Mouse (Mus musculus) lung, postnatal 25 days (tissue): ENCODE results near the gene Bcas3.

Experiments used
- DNase-seq: peaks from one replicate; pipeline ENCODE4 v3.0.0; 2022; ENCODE audit warnings: low spot score

Bcas3 gene

GRCm38 (mm10) chr11:85667741-85668140 is 314.8 kb downstream of the Bcas3 start:
- no peak for DNase-seq

- peak; percentile 61 for DNase-seq
Measured at GRCm38 (mm10) chr11:85672881-85673475, 320.0 kb downstream of the Bcas3 start.

GRCm38 (mm10) chr11:85675244-85675643 is 322.3 kb downstream of the Bcas3 start:
- DNase-seq = no peak

GRCm38 (mm10) chr11:85676357-85677004 is 323.5 kb downstream of the Bcas3 start:
- DNase-seq = no peak

GRCm38 (mm10) chr11:85678666-85679065 is 325.7 kb downstream of the Bcas3 start:
- DNase-seq = no peak

GRCm38 (mm10) chr11:85681580-85682419 is 328.8 kb downstream of the Bcas3 start:
- no peak for DNase-seq

GRCm38 (mm10) chr11:85684981-85685380 is 332.0 kb downstream of the Bcas3 start:
- DNase-seq = no peak

- DNase-seq = no peak
Measured at GRCm38 (mm10) chr11:85687816-85688439, 335.0 kb downstream of the Bcas3 start.

GRCm38 (mm10) chr11:85688440-85688838 is 335.5 kb downstream of the Bcas3 start:
- no peak for DNase-seq

GRCm38 (mm10) chr11:85689226-85689625 is 336.3 kb downstream of the Bcas3 start:
- no peak for DNase-seq

GRCm38 (mm10) chr11:85691285-85691684 is 338.3 kb downstream of the Bcas3 start:
- DNase-seq = no peak

GRCm38 (mm10) chr11:85695614-85696263 is 342.8 kb downstream of the Bcas3 start:
- no peak for DNase-seq

GRCm38 (mm10) chr11:85696491-85697398 is 343.8 kb downstream of the Bcas3 start:
- peak; percentile 23 for DNase-seq

- DNase-seq = peak; percentile 42
Measured at GRCm38 (mm10) chr11:85697468-85697867, 344.5 kb downstream of the Bcas3 start.

- DNase-seq = no peak
Measured at GRCm38 (mm10) chr11:85698242-85698641, 345.3 kb downstream of the Bcas3 start.

GRCm38 (mm10) chr11:85704062-85704748 is 351.2 kb downstream of the Bcas3 start:
- no peak for DNase-seq

GRCm38 (mm10) chr11:85706630-85707029 is 353.7 kb downstream of the Bcas3 start:
- no peak for DNase-seq

GRCm38 (mm10) chr11:85707496-85707895 is 354.5 kb downstream of the Bcas3 start:
- DNase-seq = no peak

GRCm38 (mm10) chr11:85709147-85709546 is 356.2 kb downstream of the Bcas3 start:
- no peak for DNase-seq

GRCm38 (mm10) chr11:85710155-85710554 is 357.2 kb downstream of the Bcas3 start:
- peak; percentile 48 for DNase-seq
